Mouse (Mus musculus) intestine, embryonic 15.5 days (tissue): ENCODE results near the gene Olfr374. TPM values are rescaled to one million over a fixed set of nuclear protein-coding genes. Genes with fewer than 3 reads are reported as not detected.
"Not testable (repeated sequence)": the region's sequence is repeated elsewhere in the genome, so short reads cannot be mapped to it uniquely, and the experiment has no call there.

Experiments used
- ATAC-seq: fragments of 200-750 bp; cut with Nextera tagmentation; 2 replicates; pipeline ENCODE4 v1.8.0; 2017; ENCODE audit warnings: moderate TSS enrichment, moderate library complexity
- H3K27ac ChIP-seq: fragments of 300-500 bp; sonication (generic); 2 replicates; pipeline ENCODE4 v1.5.1; 2015; ENCODE audit warnings: mild to moderate bottlenecking, inconsistent platforms
- H3K27me3 ChIP-seq: fragments of 300-500 bp; sonication (generic); replicated peaks from 2 replicates; pipeline ENCODE4 v1.6.1; 2015; ENCODE audit warnings: inconsistent platforms
- H3K36me3 ChIP-seq: fragments of 300-500 bp; sonication (generic); 2 replicates; pipeline ENCODE4 v1.6.1; 2015; ENCODE audit warnings: inconsistent platforms
- H3K4me1 ChIP-seq: fragments of 300-500 bp; sonication (generic); replicated peaks from 2 replicates; pipeline ENCODE4 v1.6.1; 2015; ENCODE audit warnings: inconsistent platforms
- H3K4me2 ChIP-seq: fragments of 300-500 bp; sonication (generic); replicated peaks from 2 replicates; pipeline ENCODE4 v1.6.1; 2015; ENCODE audit warnings: mild to moderate bottlenecking, inconsistent platforms
- H3K4me3 ChIP-seq: fragments of 300-500 bp; sonication (generic); replicated peaks from 2 replicates; pipeline ENCODE4 v1.5.1; 2015; ENCODE audit warnings: inconsistent platforms
- H3K9ac ChIP-seq: fragments of 300-500 bp; sonication (generic); 2 replicates; pipeline ENCODE4 v1.6.1; 2015; ENCODE audit warnings: inconsistent platforms
- H3K9me3 ChIP-seq: fragments of 300-500 bp; sonication (generic); 2 replicates; pipeline ENCODE4 v1.6.1; 2016; ENCODE audit warnings: inconsistent platforms
- WGBS: fragments of 180-500 bp; shearing (Covaris S2); methylation state at CpG from one replicate; pipeline ENCODE4 v1.1.7; 2015; 5-methylcytosine and 5-hydroxymethylcytosine counted together
- polyA plus RNA-seq: library from polyadenylated mRNA; unstranded; fragments of >200 nt; fragmentation: Nextera tagmentation; extraction: Ambion mirVana; gene quantifications from 2 replicates; pipeline ENCODE4 v1.2.1, GENCODE M21; 2015

Gene Olfr374
- polyA plus RNA-seq, result 0.01 and 0.04 TPM in 2 replicates

- 86% methylated on average over 3 of the region's 3 CpGs for WGBS
- ATAC-seq, result no peak
- Histone ChIP-seq H3K9me3 (no peaks in the 10 kb centered on the region), H3K9ac (no peak within 1 kb of the TSS), H3K27me3 (no peaks in the 10 kb centered on the region), H3K4me2 (no peak within 1 kb of the TSS), H3K4me1 (no peaks in the 10 kb centered on the region), H3K27ac (no peak within 1 kb of the TSS), H3K36me3 (no peaks in the 10 kb centered on the region), H3K4me3 (no peak within 1 kb of the TSS)
These were observed at the start of gene Olfr374 for GRCm38 (mm10) chr8:72106740-72107139. TSS of gene Olfr374 (plus strand) at chr8:72107040.

GRCm38 (mm10) chr8:72057643-72058042 lies 49.2 kb upstream of the Olfr374 start:
- not testable (repeated sequence) for H3K9me3 ChIP-seq, H3K4me1 ChIP-seq, ATAC-seq, H3K27me3 ChIP-seq, H3K9ac ChIP-seq, H3K36me3 ChIP-seq, H3K4me2 ChIP-seq, H3K4me3 ChIP-seq, H3K27ac ChIP-seq
- WGBS, result 84% methylated on average over 3 of the region's 4 CpGs

GRCm38 (mm10) chr8:72066819-72067399 lies 39.9 kb upstream of the Olfr374 start:
- H3K27me3 ChIP-seq, ATAC-seq, H3K9me3 ChIP-seq, H3K4me3 ChIP-seq, H3K4me1 ChIP-seq, H3K27ac ChIP-seq, H3K36me3 ChIP-seq, H3K9ac ChIP-seq, H3K4me2 ChIP-seq: not testable (repeated sequence)
- WGBS, result 87% methylated on average over 1 of the region's 1 CpGs

- ATAC-seq, result not testable (repeated sequence)
These were observed 24.0 kb upstream of the Olfr374 start, which contains the start of gene Olfr373 for GRCm38 (mm10) chr8:72082877-72083276. TSS of gene Olfr373 (plus strand) at chr8:72083177.

GRCm38 (mm10) chr8:72084744-72085143 lies 22.1 kb upstream of the Olfr374 start:
- H3K27me3 ChIP-seq, result no peaks in the 10 kb centered on the region
- no peaks in the 10 kb centered on the region for H3K9me3 ChIP-seq
- no peak overlapping the region for H3K9ac ChIP-seq
- no peak overlapping the region for H3K4me3 ChIP-seq
- no peaks in the 10 kb centered on the region for H3K36me3 ChIP-seq
- no peak overlapping the region for H3K27ac ChIP-seq
- no peak overlapping the region for H3K4me2 ChIP-seq
- 76% methylated on average over 5 of the region's 5 CpGs for WGBS
- ATAC-seq, result no peak
- no peaks in the 10 kb centered on the region for H3K4me1 ChIP-seq

More at GRCm38 (mm10) chr8:72082877-72083276, 24.0 kb upstream of the Olfr374 start, which contains the start of gene Olfr373:
- H3K4me1 ChIP-seq, H3K4me3 ChIP-seq, H3K9me3 ChIP-seq, H3K9ac ChIP-seq, H3K4me2 ChIP-seq, H3K27me3 ChIP-seq, H3K27ac ChIP-seq, H3K36me3 ChIP-seq: not testable (repeated sequence)

- H3K9me3 ChIP-seq, H3K4me2 ChIP-seq, H3K27me3 ChIP-seq, H3K9ac ChIP-seq, H3K36me3 ChIP-seq, ATAC-seq, H3K27ac ChIP-seq, H3K4me1 ChIP-seq, H3K4me3 ChIP-seq: not testable (repeated sequence)
- 83% methylated on average over 3 of the region's 3 CpGs for WGBS
These were observed 19.2 kb upstream of the Olfr374 start for GRCm38 (mm10) chr8:72087611-72088010.

- not testable (repeated sequence) for H3K27me3 ChIP-seq, H3K4me1 ChIP-seq, H3K27ac ChIP-seq, H3K9me3 ChIP-seq, H3K4me2 ChIP-seq, H3K4me3 ChIP-seq, H3K9ac ChIP-seq, H3K36me3 ChIP-seq
- peak; percentile 83 for ATAC-seq
These were observed 10.1 kb upstream of the Olfr374 start for GRCm38 (mm10) chr8:72096721-72097120.

- H3K4me2 ChIP-seq, H3K4me1 ChIP-seq, H3K9me3 ChIP-seq, H3K4me3 ChIP-seq, H3K36me3 ChIP-seq, H3K9ac ChIP-seq, H3K27ac ChIP-seq, H3K27me3 ChIP-seq: not testable (repeated sequence)
- WGBS, result 64% methylated on average over 6 of the region's 7 CpGs
- peak; percentile 52; the same call in 1 of the 2 replicates for ATAC-seq
These were observed 7.3 kb upstream of the Olfr374 start for GRCm38 (mm10) chr8:72099377-72100103.

- no peak overlapping the region for H3K9ac ChIP-seq
- no peaks in the 10 kb centered on the region for H3K36me3 ChIP-seq
- H3K4me3 ChIP-seq, result no peak overlapping the region
- 26% methylated on average over 4 of the region's 4 CpGs for WGBS
- H3K4me1 ChIP-seq, result no peaks in the 10 kb centered on the region
- H3K27me3 ChIP-seq, result no peaks in the 10 kb centered on the region
- H3K9me3 ChIP-seq, result no peaks in the 10 kb centered on the region
- ATAC-seq, result no peak
- H3K4me2 ChIP-seq, result no peak overlapping the region
- no peak overlapping the region for H3K27ac ChIP-seq
These were observed 1.7 kb upstream of the Olfr374 start for GRCm38 (mm10) chr8:72105165-72105564.

- H3K27me3 ChIP-seq, result no peaks in the 10 kb centered on the region
- no peaks in the 10 kb centered on the region for H3K36me3 ChIP-seq
- no peak overlapping the region for H3K4me2 ChIP-seq
- H3K4me3 ChIP-seq, result no peak overlapping the region
- ATAC-seq, result no peak
- no peaks in the 10 kb centered on the region for H3K9me3 ChIP-seq
- H3K9ac ChIP-seq, result no peak overlapping the region
- no peaks in the 10 kb centered on the region for H3K4me1 ChIP-seq
- no peak overlapping the region for H3K27ac ChIP-seq
- WGBS, result 82% methylated on average over 6 of the region's 6 CpGs
These were observed 4.0 kb downstream of the Olfr374 start for GRCm38 (mm10) chr8:72110876-72111275.

GRCm38 (mm10) chr8:72112486-72112885 lies 5.6 kb downstream of the Olfr374 start:
- H3K9me3 ChIP-seq, result no peaks in the 10 kb centered on the region
- no peaks in the 10 kb centered on the region for H3K27me3 ChIP-seq
- H3K27ac ChIP-seq, result no peak overlapping the region
- H3K9ac ChIP-seq, result no peak overlapping the region
- WGBS, result 71% methylated on average over 3 of the region's 3 CpGs
- no peaks in the 10 kb centered on the region for H3K36me3 ChIP-seq
- H3K4me1 ChIP-seq, result no peaks in the 10 kb centered on the region
- no peak overlapping the region for H3K4me2 ChIP-seq
- H3K4me3 ChIP-seq, result no peak overlapping the region
- ATAC-seq, result no peak

GRCm38 (mm10) chr8:72115202-72115601 lies 8.4 kb downstream of the Olfr374 start:
- H3K9ac ChIP-seq, result no peak overlapping the region
- no peak overlapping the region for H3K27ac ChIP-seq
- no peaks in the 10 kb centered on the region for H3K9me3 ChIP-seq
- ATAC-seq, result no peak
- H3K27me3 ChIP-seq, result no peaks in the 10 kb centered on the region
- H3K4me3 ChIP-seq, result no peak overlapping the region
- H3K36me3 ChIP-seq, result no peaks in the 10 kb centered on the region
- 79% methylated on average over 2 of the region's 2 CpGs for WGBS
- no peak overlapping the region for H3K4me2 ChIP-seq
- no peaks in the 10 kb centered on the region for H3K4me1 ChIP-seq

- ATAC-seq, result no peak
- Histone ChIP-seq H3K9ac (no peak overlapping the region), H3K4me3 (no peak overlapping the region), H3K27ac (no peak overlapping the region), H3K4me1 (no peaks in the 10 kb centered on the region), H3K27me3 (no peaks in the 10 kb centered on the region), H3K4me2 (no peak overlapping the region), H3K9me3 (no peaks in the 10 kb centered on the region), H3K36me3 (no peaks in the 10 kb centered on the region)
- WGBS, result 52% methylated on average over 4 of the region's 4 CpGs
These were observed 11.8 kb downstream of the Olfr374 start for GRCm38 (mm10) chr8:72118616-72119015.
